Mouse (Mus musculus): ENCODE measurements around the gene Dcakd. TPM values are rescaled to one million over a fixed set of nuclear protein-coding genes. Genes with fewer than 3 reads are reported as not detected.

Gene Dcakd
- total and polyA plus RNA-seq, 2 experiments from 2014 or later, result 149 to 176 TPM

DNA sequence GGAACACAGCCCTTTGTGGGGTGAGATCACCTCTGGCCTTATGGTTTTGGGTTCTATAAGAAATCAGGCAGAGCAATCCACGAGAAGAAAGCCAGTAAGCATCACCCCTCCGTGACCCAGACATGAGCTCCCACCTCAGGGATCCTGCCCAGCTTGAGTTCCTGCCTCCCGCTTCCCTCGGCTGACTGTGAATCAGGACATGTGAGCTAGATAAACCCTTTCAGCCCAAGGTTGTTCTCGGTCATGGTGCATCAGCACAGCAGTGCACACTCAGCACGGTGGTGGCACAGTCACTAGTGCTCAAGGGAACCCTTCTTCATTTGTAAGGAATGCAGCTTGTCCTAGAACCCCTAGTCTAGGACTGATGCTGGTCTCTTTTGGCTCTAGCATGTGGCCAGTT, 9.3 kb downstream of the Dcakd start:
- no peak for DNase-seq (ENCODE audit: low spot score)
- no peaks in the 10 kb centered on the region for H3K27me3 ChIP-seq (ENCODE audit: insufficient read depth, low read length)
- no peaks in the 10 kb centered on the region for H3K9me3 ChIP-seq (ENCODE audit: low read length)
- ATAC-seq, result no peak
- no peak overlapping the region for H3K4me3 ChIP-seq (ENCODE audit: low read length)
- TF ChIP-seq CTCF (IDR thresholded peaks at IDR 0.05; ENCODE audit: low read depth), result no peak
- 73% methylated on average over 6 of the region's 6 CpGs for WGBS
- no peaks in the 10 kb centered on the region for H3K36me3 ChIP-seq (ENCODE audit: insufficient read depth, low read length)
- no peak overlapping the region for H3K27ac ChIP-seq
- H3K4me2 ChIP-seq (ENCODE audit: low read depth, low read length), result no peak overlapping the region
- no peak overlapping the region for H3K9ac ChIP-seq (replicated peaks; ENCODE audit: low read length)
- H3K4me1 ChIP-seq (ENCODE audit: insufficient read depth, low read length), result peaks cover 7% of the 10 kb centered on the region

DNA sequence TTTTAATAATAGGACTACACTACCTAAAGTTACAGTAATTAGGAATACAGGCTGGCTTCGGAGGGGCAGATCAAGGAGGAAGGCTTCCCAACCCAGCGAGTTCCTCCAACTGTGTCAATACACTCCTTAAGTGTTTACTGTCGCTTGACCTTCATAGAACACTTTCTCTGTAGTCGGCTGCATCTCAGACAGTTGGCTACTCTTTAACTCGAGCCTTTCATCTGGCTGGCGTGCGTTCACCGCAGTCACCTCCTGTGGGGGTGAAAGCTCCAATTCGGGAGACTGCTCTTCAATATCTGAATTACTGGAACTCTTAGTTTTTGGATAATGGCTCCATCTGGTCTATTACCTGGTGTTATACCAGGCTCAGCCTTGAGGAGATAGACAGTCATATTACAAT, 10.5 kb downstream of the Dcakd start:
- H3K4me2 ChIP-seq (ENCODE audit: low read depth, low read length), result no peak overlapping the region
- DNase-seq (ENCODE audit: low spot score) (no peak), ATAC-seq (no peak)
- H3K4me3 ChIP-seq (ENCODE audit: low read length), result no peak overlapping the region
- no peaks in the 10 kb centered on the region for H3K27me3 ChIP-seq (ENCODE audit: insufficient read depth, low read length)
- no peak for TF ChIP-seq CTCF (IDR thresholded peaks at IDR 0.05; ENCODE audit: low read depth)
- H3K4me1 ChIP-seq (ENCODE audit: insufficient read depth, low read length), result peaks cover 7% of the 10 kb centered on the region
- no peak overlapping the region for H3K27ac ChIP-seq
- no peaks in the 10 kb centered on the region for H3K9me3 ChIP-seq (ENCODE audit: low read length)
- no peak overlapping the region for H3K9ac ChIP-seq (replicated peaks; ENCODE audit: low read length)
- WGBS, result 65% methylated on average over 9 of the region's 9 CpGs
- no peaks in the 10 kb centered on the region for H3K36me3 ChIP-seq (ENCODE audit: insufficient read depth, low read length)

DNA sequence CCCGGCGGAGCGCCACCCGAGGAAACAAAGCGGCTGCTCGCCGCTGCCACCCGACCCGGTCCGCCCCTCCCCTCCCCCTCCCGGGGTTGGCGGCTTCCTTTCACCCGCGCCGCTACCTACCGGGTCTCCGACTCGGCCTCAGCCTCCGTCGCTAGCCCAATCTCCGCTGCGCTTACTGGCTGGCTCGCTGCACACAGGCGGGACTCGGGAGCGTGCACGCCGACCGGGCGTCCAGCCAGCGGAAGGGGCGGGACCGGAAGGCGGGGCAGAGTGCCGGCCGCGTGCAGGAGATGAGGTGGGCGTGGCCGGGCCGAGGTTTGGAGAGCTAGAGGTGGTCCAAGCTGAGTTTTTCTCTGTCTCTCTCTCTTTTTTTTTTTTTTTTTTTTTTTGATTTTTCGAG, 11.2 kb downstream of the Dcakd start:
- TF ChIP-seq CTCF (IDR thresholded peaks at IDR 0.05; ENCODE audit: low read depth), result no peak
- peak overlapping the region; percentile 73 for H3K9ac ChIP-seq (replicated peaks; ENCODE audit: low read length)
- H3K4me1 ChIP-seq (ENCODE audit: insufficient read depth, low read length), result peaks cover 7% of the 10 kb centered on the region
- H3K4me2 ChIP-seq (ENCODE audit: low read depth, low read length), result peak overlapping the region; percentile 67
- no peaks in the 10 kb centered on the region for H3K36me3 ChIP-seq (ENCODE audit: insufficient read depth, low read length)
- peak overlapping the region; percentile 89 for H3K27ac ChIP-seq
- ATAC-seq (peak; percentile 98), DNase-seq (ENCODE audit: low spot score) (peak; percentile 98)
- peak overlapping the region; percentile 65 for H3K4me3 ChIP-seq (ENCODE audit: low read length)
- no peaks in the 10 kb centered on the region for H3K9me3 ChIP-seq (ENCODE audit: low read length)
- WGBS, result under 1% methylated on average over 38 of the region's 41 CpGs
- H3K27me3 ChIP-seq (ENCODE audit: insufficient read depth, low read length), result no peaks in the 10 kb centered on the region

DNA sequence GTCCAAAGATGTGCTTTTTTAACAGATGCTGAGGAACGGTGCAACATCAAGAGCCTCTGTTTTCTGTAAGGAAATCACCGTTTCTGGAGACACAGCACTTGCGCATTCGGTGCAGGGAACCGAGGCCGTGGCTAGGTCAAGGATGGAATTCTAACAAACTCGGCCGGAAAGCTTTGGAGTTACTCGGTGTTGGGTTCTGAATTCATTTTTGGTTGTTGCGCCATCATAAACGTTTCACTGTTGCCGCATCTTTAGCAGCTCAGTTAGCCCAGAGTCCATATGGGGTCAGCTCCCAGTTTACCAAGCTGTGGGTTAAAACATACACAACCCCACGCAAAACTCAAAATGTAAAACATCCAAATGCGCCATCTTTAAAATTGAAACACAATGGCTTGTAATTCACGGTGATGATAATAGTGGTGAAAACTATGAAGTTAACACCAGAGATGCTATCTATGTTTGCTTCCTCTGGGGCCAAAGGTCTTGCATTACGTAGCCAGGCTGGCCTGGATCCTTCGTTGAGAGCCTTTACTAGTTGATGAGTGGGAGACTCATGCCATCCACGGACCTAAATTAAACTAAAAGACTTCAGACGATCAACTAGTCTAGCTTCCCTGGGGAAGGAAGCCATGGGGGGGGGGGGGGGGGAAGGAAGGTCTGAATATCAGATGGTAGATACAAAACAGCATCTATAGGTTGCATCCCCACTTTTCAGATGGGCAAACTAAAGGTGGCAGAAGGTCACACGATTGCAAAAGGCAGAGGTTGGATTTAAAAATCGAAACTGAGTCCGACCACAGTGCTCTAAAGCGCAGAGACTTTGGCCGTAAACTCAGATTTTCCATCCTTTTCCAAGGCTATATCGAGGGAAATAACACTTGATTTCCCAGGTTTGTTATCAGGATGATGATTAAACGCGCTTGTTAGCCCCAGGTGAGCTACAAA, 12.0 kb downstream of the Dcakd start:
- 45% methylated on average over 27 of the region's 27 CpGs for WGBS
- Histone ChIP-seq H3K4me3 (ENCODE audit: low read length) (peak overlapping the region; percentile 65), H3K9me3 (ENCODE audit: low read length) (no peaks in the 10 kb centered on the region), H3K27me3 (ENCODE audit: insufficient read depth, low read length) (no peaks in the 10 kb centered on the region), H3K27ac (peak overlapping the region; percentile 89), H3K36me3 (ENCODE audit: insufficient read depth, low read length) (no peaks in the 10 kb centered on the region), H3K4me2 (ENCODE audit: low read depth, low read length) (peak overlapping the region; percentile 67), H3K4me1 (ENCODE audit: insufficient read depth, low read length) (peaks cover 7% of the 10 kb centered on the region), H3K9ac (replicated peaks; ENCODE audit: low read length) (peak overlapping the region; percentile 73)
- no peak for TF ChIP-seq CTCF (IDR thresholded peaks at IDR 0.05; ENCODE audit: low read depth)
- ATAC-seq (no peak), DNase-seq (ENCODE audit: low spot score) (no peak)

DNA sequence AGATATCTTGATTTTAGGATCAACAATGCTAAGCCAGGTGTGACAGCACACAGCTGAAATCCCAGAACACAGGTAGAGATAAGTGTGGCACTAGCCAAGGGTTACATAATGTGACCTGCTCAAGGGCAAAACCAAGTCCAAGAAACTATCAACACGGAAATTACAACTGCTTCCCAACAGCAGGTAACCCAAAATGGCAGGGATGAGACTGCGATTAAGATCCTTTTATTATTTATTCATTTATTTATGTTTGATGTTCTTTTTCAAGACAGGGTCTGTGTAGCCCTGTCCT, 17.0 kb downstream of the Dcakd start:
- no peak for TF ChIP-seq CTCF (IDR thresholded peaks at IDR 0.05; ENCODE audit: low read depth)
- 85% methylated on average over 2 of the region's 2 CpGs for WGBS
- no peaks in the 10 kb centered on the region for H3K9me3 ChIP-seq (ENCODE audit: low read length)
- no peaks in the 10 kb centered on the region for H3K27me3 ChIP-seq (ENCODE audit: insufficient read depth, low read length)
- H3K36me3 ChIP-seq (ENCODE audit: insufficient read depth, low read length), result no peaks in the 10 kb centered on the region
- H3K4me1 ChIP-seq (ENCODE audit: insufficient read depth, low read length), result peaks cover 6% of the 10 kb centered on the region
- H3K9ac ChIP-seq (replicated peaks; ENCODE audit: low read length), result no peak overlapping the region
- H3K27ac ChIP-seq, result no peak overlapping the region
- no peak overlapping the region for H3K4me2 ChIP-seq (ENCODE audit: low read depth, low read length)
- H3K4me3 ChIP-seq (ENCODE audit: low read length), result no peak overlapping the region
- ATAC-seq (no peak), DNase-seq (ENCODE audit: low spot score) (no peak)

DNA sequence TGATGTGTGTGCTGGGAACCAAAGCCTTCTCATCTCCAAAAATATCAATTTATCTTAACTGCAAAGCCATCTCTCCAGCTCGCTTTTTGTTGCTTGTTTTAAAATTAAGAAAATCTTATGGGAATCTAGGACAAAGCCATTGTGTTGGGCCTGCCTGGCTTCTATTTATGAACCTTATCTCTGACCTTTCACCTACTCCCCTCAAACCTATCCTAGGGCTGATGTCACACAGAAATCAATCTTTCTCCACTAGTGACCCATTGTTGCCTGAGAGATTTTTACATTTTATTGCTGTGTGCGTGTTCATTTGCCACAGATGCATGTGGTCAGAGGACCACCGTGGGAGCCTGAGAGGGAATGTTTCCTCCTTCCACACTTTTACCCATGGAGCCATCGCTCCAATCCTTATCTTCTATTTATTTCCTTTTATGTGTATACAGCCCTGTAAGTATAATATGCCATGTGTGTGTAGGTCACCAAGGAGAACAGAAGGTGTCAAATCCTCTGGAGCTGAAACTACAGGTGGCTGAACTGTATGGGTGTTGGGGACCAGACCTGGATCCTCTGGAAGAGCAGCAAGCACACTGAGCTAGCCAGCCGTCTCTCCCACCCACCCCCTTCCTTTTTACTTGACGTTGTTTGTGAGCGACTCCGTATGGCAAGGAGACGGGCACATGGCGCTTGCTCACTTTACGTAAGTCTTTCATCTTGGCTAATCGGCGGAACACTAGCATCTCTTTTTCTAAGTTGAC, 17.5 kb downstream of the Dcakd start:
- Histone ChIP-seq H3K4me2 (ENCODE audit: low read depth, low read length) (no peak overlapping the region), H3K4me3 (ENCODE audit: low read length) (no peak overlapping the region), H3K9me3 (ENCODE audit: low read length) (no peaks in the 10 kb centered on the region), H3K9ac (replicated peaks; ENCODE audit: low read length) (no peak overlapping the region), H3K4me1 (ENCODE audit: insufficient read depth, low read length) (peaks cover under 1% of the 10 kb centered on the region), H3K27ac (no peak overlapping the region), H3K27me3 (ENCODE audit: insufficient read depth, low read length) (no peaks in the 10 kb centered on the region), H3K36me3 (ENCODE audit: insufficient read depth, low read length) (no peaks in the 10 kb centered on the region)
- DNase-seq (ENCODE audit: low spot score) (no peak), ATAC-seq (no peak)
- 86% methylated on average over 13 of the region's 13 CpGs for WGBS
- no peak for TF ChIP-seq CTCF (IDR thresholded peaks at IDR 0.05; ENCODE audit: low read depth)
